Mouse (Mus musculus): ENCODE results near the gene Prr12.
"Not testable (repeated sequence)": the region's sequence is repeated elsewhere in the genome, so short reads cannot be mapped to it uniquely, and the experiment has no call there.

Prr12 gene

DNA sequence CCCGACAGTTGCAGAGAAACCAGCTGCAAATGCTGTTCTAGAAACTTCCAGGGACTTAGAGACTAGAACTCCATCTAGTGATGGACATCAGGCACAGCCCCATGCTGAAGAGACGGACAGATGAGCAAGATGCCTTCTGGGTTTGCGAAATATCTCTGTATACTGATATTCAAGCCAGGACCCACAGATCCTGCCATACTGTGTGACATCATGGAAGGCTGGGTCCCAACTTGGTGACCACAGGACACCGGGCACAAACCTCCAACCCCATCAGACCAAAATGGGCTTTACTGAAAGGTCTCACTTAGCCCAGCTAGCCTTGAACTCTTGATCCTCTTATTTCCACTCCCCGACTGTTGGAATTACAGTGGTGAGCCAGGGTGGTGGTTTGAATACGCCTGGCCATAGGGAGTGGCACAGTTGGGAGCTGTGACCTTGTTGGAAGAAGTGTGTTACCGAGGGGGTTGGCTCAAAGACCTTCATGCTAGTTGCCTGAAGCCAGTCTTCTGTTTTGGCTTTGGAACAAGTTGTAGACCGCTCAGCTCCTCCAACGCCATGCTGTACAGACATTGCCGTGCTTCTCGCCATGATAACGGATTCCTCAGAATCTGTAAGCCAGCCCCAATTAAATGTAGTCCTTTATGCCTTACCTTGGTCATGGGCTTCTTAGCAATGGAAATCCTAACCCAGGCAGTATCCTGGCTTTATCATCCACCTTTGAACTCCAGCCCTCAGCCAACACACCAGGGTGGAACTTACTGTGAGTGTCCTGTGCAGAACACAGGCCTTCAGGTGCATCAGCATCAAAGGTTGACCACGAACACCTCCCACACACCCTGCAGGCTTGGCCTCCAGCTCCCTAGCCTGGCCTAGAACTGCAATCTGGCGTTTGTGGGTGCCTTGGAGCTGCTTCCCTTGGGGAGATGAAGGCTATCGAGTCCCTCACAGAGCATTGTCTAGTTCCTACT, 28.1 kb downstream of the Prr12 start:
- DNase-seq (ENCODE audit: low spot score in 2 of 2), result no peak

DNA sequence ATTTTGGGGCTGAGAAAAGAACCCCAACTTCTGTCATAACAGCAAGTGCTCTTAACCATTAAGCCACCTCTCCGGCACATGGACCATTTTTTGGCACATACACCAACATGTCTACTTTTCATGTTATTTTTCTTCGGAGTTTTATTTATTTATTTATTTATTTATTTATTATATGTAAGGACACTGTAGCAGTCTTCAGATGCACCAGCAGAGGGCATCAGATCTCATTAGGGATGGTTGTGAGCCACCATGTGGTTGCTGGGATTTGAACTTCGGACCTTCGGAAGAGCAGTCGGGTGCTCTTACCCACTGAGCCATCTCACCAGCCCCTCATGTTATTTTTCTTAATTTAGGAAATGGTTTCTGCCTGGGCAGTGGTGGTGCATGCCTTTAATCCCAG, 29.0 kb downstream of the Prr12 start:
- not testable (repeated sequence) for DNase-seq (ENCODE audit: low spot score in 2 of 2)

DNA sequence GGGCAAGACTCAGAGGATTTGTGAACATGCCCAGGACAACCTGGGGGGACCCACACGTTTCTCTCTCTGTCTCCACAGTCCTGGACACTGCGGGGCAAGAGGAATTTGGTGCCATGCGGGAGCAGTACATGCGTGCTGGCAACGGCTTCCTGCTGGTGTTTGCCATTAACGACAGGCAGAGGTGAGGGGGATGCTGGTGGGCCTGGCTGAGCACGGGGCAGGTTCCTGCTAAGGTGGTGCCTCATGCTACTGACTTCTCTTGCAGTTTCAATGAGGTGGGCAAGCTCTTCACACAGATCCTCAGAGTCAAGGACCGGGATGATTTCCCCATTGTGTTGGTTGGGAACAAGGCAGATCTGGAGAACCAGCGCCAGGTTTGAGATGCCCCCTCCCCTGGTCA, 32.5 kb downstream of the Prr12 start:
- no peak for DNase-seq (ENCODE audit: low spot score in 2 of 2)

DNA sequence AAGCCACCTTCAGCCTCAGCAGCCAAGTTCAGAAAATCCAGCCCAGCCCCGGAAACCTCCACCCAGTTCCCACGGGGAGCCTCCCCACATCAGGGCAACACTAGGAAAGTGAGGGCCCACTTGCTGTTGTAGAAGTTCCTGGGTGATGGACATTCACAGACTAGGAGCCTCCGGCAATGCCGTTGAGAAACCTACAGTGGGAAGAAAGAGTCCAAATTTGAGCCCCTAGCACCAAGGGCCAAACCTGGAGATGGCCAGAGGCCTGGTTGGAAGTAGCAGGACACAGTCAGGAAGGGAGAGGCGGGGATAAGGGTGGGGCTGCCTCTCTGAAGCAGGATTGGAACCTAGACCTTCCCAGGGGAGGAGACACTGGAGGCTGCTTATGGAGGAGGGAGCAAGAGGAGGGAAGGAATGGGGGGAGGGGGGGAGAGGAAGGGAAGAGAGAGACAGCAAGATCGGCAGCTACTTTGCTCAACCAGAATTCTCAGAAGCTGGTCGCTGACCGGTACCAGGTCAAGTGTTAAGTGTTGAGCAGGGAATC, 33.6 kb downstream of the Prr12 start:
- no peak for DNase-seq (ENCODE audit: low spot score in 2 of 2)

GRCm38 (mm10) chr7:45017242-45018061, 35.2 kb downstream of the Prr12 start, which contains the start of gene Rras:
Gene Rras, plus strand, starts transcription at chr7:45017961.
- peak; percentile 80 to 85 for DNase-seq (ENCODE audit: low spot score in 2 of 2)

DNA sequence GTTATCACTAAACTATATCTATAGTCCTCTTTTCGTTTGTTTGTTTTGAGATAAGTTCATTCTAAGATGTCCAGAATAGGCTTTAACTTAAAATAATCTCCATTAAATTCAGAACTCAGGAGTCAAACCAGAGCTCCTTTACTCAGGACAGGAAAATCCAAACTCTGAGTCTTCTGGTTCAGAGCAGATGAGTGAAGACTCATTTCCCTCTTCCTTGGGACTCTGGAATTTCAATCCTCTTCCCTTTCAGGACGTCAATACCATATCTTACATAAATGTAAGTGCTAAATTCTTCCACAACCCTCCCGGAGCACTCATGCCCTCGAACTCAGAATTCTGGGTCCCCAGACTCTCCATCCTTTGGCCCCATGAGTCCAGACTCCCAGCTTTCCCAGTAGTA, 35.9 kb downstream of the Prr12 start:
- no peak for DNase-seq (ENCODE audit: low spot score in 2 of 2)

GRCm38 (mm10) chr7:45015957-45016612, 36.6 kb downstream of the Prr12 start, which contains the start of gene Scaf1:
Gene Scaf1, minus strand, starts transcription at chr7:45016363.
- peak; percentile 99 to 100 for DNase-seq (ENCODE audit: low spot score in 2 of 2)

DNA sequence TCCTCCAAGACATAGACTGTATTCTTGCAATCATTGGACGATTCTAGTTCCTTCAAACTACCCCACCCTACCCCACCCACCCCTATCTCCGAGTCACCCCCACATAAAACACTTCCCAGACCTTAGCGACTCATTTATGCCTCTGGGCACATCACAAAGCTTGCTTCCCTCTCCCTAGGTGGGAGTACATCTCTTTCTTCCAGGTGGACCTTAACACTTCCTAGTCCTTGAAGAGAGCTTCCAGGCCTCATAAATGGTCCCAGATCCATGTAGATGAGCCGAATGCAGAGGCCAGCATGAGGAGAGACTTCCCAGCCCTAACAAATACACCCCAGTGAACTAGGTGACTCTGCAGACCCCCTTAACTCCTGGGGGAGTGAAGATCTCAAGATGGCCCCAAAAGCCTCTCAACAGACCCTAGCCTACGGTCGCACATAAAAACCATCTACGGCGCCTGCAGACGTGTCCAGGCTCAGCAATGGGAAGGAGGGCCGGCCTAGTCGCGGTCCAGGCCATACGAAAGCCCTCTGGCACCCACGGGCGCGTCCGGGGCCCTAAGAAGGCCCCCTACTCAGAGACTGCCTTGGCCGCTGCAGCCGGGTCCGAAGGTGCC, 37.2 kb downstream of the Prr12 start:
- DNase-seq (ENCODE audit: low spot score in 2 of 2), result no peak

- no peak for DNase-seq (ENCODE audit: low spot score in 2 of 2)
These were observed 38.6 kb downstream of the Prr12 start for GRCm38 (mm10) chr7:45014096-45014451.

DNA sequence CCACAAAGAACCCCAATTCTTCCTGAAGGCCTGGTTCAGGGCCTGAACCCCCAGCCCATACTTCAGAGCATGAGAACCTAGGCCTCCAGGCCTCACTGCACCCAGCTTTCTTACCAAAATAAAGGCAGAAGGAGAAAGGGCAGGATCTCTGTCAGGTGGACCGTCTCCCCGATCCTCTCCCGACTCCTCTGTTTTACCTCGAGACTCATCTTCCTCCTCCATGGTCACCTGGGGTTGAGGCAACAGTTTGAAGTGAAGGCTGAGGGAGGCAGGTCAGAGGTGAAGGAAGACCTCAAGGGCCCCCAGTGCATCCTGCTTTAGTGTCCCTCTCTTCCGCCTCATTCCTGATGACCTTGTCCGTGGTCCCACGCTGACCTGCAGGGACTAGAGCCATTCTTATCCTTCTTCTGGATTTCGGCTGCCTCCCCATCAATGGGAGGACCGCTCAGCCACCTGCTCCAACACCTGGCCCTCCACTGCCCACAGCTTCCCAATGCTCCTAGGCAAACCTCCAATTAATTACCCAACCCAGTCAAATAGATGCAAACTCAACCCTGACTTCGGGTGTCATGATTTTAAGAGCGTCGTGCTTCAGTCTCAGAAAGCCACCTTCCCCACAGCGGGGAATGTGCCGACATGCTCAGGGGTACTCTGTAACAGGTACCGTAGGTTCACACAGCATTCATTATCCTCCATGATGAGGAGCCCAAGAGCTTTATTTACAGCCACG, 39.1 kb downstream of the Prr12 start:
- DNase-seq (ENCODE audit: low spot score in 2 of 2), result no peak

DNA sequence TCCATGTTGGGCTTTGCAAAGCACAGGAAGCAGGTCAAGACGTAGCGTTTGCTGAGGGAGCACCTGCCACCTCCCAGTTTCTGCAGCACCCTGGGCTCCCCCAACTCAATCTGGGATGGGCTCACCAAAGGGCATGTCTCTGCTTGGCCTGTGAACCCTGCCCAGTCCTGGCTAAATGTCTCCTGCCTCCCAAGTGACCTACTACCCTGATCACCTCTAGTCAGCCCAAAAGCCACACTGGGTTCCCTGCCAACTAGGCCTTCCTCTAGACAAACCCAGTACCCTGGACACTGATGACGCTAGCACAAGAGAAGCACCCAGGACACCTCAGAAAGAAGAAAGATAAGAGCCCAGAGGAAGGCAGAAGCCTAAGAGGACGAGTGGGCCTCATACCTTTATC, 39.9 kb downstream of the Prr12 start:
- DNase-seq (ENCODE audit: low spot score in 2 of 2), result no peak

DNA sequence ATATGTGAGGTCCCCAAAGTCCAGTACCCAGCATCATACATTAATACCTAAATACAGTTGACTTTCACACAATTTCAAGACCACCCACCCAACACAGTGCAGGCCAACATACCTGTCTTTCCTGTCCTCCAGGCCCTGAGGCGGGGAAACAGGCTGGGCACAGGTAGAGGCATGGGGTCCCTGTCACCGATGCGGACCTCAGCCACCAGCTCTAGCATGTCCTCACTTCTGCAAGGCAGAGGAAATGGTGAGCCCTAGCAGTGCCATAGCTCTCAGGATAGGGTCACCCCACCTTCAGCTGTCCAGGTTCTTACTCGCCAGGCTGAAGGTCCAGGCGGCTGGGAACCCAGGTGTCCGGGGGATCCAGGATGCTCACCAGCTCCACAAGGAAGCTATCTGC, 40.7 kb downstream of the Prr12 start:
- DNase-seq (ENCODE audit: low spot score in 2 of 2), result no peak

GRCm38 (mm10) chr7:45008411-45008810, 44.3 kb downstream of the Prr12 start:
- DNase-seq (ENCODE audit: low spot score in 2 of 2), result no peak

DNA sequence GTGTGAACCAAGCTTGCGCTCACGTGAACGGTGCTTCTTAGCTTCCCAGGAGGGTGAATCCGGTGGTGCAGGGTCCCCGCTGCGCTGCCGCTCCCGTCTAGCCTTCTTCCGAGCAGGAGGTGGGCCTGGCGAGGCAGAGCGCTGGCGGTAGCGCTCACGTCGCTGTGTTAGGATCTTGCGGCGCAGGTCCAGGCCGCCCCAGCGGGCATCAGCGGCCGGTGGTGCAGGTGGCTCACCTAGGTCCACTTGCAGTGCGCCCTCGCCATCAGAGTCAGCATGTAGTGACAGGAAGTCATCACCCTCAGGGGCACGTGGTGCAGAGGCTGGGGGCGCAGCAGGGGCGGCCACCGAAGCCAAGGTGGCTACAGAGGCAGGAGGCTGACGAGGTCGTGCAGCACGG, 44.8 kb downstream of the Prr12 start:
- no peak for DNase-seq (ENCODE audit: low spot score in 2 of 2)

- no peak for DNase-seq (ENCODE audit: low spot score in 2 of 2)
These were observed 45.5 kb downstream of the Prr12 start for GRCm38 (mm10) chr7:45007141-45007540.

GRCm38 (mm10) chr7:45006503-45006902, 46.2 kb downstream of the Prr12 start:
- DNase-seq (ENCODE audit: low spot score in 2 of 2), result no peak

GRCm38 (mm10) chr7:45005321-45005992, 47.2 kb downstream of the Prr12 start:
- no peak for DNase-seq (ENCODE audit: low spot score in 2 of 2)

GRCm38 (mm10) chr7:45004546-45004945, 48.1 kb downstream of the Prr12 start:
- DNase-seq (ENCODE audit: low spot score in 2 of 2), result no peak

DNA sequence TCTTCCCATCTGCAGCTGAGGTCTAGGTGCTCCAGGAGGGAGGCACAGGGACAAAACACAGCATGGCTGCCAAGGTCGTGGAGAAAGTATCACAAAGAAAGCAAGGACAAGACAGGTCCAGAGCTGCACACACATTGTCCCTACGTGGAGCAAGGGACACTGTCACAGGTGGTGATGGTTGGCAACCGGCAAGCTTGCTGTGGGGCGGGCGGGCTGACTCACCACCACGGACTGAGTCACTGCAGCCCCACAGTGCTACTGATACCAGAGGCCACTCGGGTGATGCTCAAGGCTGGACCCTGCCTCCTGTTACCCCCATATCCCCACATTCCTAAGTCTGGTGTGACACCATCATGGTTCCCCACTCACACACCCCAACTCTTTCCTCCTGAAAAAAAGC, 50.2 kb downstream of the Prr12 start:
- no peak for DNase-seq (ENCODE audit: low spot score in 2 of 2)

GRCm38 (mm10) chr7:45000539-45001114, 52.1 kb downstream of the Prr12 start:
- DNase-seq (ENCODE audit: low spot score in 2 of 2), result no peak

Measured in frontal cortex, postnatal 10 days (tissue).